ENCODE assay signal across 24 mouse cellular contexts in genomic region chr9:120677216-120677615, GRCm38 (mm10).
DNase-seq lines count a peak whose midpoint lies in the region; ATAC-seq and TF ChIP-seq lines count a peak whose summit lies in the region.
"Had no signal": no experiment of that assay in that cellular context is flagged by ENCODE, and none has a peak within 500 bp of the region (broad histone marks: within the 10 kb centered on the region; RNA-seq: fewer than 3 reads in every experiment).

No protein-coding gene starts in this region.

- H3K27me3 ChIP-seq in forebrain, embryonic 11.5 days (ENCODE audit: control insufficient read depth, insufficient read depth, low read length): peaks cover 2% of the 10 kb centered on the region; the same call in 1 of the 2 replicates
- H3K27me3 ChIP-seq in forebrain, embryonic 12.5 days: peaks cover 17% of the 10 kb centered on the region
- H3K27me3 ChIP-seq in kidney, adult 2 months (replicated peaks; ENCODE audit: control insufficient read depth, insufficient read depth, low read length): no peaks in the 10 kb centered on the region

- peak; percentile 53 for DNase-seq in forebrain, embryonic 11.5 days (ENCODE audit: low spot score)
- DNase-seq in kidney, adult 2 months: no peak
- DNase-seq in kidney, adult 18-20 months: no peak
- peak; percentile 39 for DNase-seq in retina, postnatal 1 day
- DNase-seq in retina, embryonic 14.5 days (ENCODE audit: low spot score): no peak
- DNase-seq in layer of hippocampus, adult 18-20 months (ENCODE audit: low spot score in 2 of 2): no peak
- DNase-seq: adrenal gland, postnatal 14 days; cerebellum, adult 11 months; cerebellum, adult 9-11 months; heart, postnatal 14 days; lung, adult 18-20 months; lung, postnatal 10 days; right cerebral cortex, postnatal 14 days; thymus, adult 2 months; thymus, postnatal 4 days had no signal

- H3K27ac ChIP-seq in forebrain, embryonic 11.5 days (ENCODE audit: low read depth, low read length): no peak overlapping the region
- no peak overlapping the region for H3K27ac ChIP-seq in forebrain, embryonic 12.5 days
- H3K27ac ChIP-seq in kidney, adult 2 months (ENCODE audit: insufficient read depth, low read depth, low read length): peak overlapping the region; percentile 47; the same call in 1 of the 2 replicates
- H3K27ac ChIP-seq: embryonic facial prominence, embryonic 13.5 days; heart, embryonic 13.5 days; kidney, postnatal 0 days; layer of hippocampus, adult 2 months; limb, embryonic 12.5 days; liver, embryonic 12.5 days; stomach, postnatal 0 days had no signal

- ATAC-seq in forebrain, embryonic 11.5 days (replicated peaks; ENCODE audit: low FRiP score): 0 out of 2 replicates have a peak, but pooled peaks have one; percentile 40
- no peak for ATAC-seq in forebrain, embryonic 12.5 days (ENCODE audit: low FRiP score)
- ATAC-seq: liver, embryonic 12.5 days had no signal

- no peak for TF ChIP-seq POLR2A in kidney, adult 2 months (IDR thresholded peaks at IDR 0.05; ENCODE audit: low read depth, low read length)

- H3K36me3 ChIP-seq in forebrain, embryonic 11.5 days (ENCODE audit: control insufficient read depth, insufficient read depth, low read length): no peaks in the 10 kb centered on the region
- H3K36me3 ChIP-seq in forebrain, embryonic 12.5 days (replicated peaks): no peaks in the 10 kb centered on the region
- H3K36me3 ChIP-seq in kidney, adult 2 months (ENCODE audit: control insufficient read depth, insufficient read depth, low read length): no peaks in the 10 kb centered on the region
- H3K36me3 ChIP-seq: embryonic facial prominence, embryonic 13.5 days; heart, embryonic 13.5 days; limb, embryonic 12.5 days; liver, embryonic 12.5 days had no signal

- TF ChIP-seq CTCF in kidney, adult 2 months (conservative IDR thresholded peaks at IDR 0.05; ENCODE audit: insufficient read depth, insufficient read length, low read depth, low read length): no peak

- 67% methylated on average over 5 of the region's 5 CpGs for WGBS in forebrain, embryonic 11.5 days
- 79% methylated on average over 5 of the region's 5 CpGs for WGBS in forebrain, embryonic 12.5 days
- 50% methylated on average over 5 of the region's 5 CpGs for WGBS in kidney, adult 2 months

- no peak overlapping the region for H3K4me3 ChIP-seq in forebrain, embryonic 11.5 days (ENCODE audit: low read depth, low read length)
- H3K4me3 ChIP-seq in forebrain, embryonic 12.5 days (replicated peaks): no peak overlapping the region
- H3K4me3 ChIP-seq in kidney, adult 2 months (ENCODE audit: insufficient read depth, low read depth, low read length): no peak overlapping the region
- H3K4me3 ChIP-seq: embryonic facial prominence, embryonic 13.5 days; erythroblast, embryonic 14.5 days; heart, embryonic 13.5 days; layer of hippocampus, adult 2 months; limb, embryonic 12.5 days; liver, embryonic 12.5 days had no signal

- H3K4me2 ChIP-seq in forebrain, embryonic 11.5 days (ENCODE audit: low read depth, low read length, severe bottlenecking): no peak overlapping the region
- H3K4me2 ChIP-seq in forebrain, embryonic 12.5 days: no peak overlapping the region
- H3K4me2 ChIP-seq: heart, embryonic 13.5 days; liver, embryonic 12.5 days had no signal

- H3K4me1 ChIP-seq in forebrain, embryonic 11.5 days (replicated peaks; ENCODE audit: control insufficient read depth, insufficient read depth, low read length): peaks cover 17% of the 10 kb centered on the region
- peaks cover 60% of the 10 kb centered on the region for H3K4me1 ChIP-seq in forebrain, embryonic 12.5 days
- H3K4me1 ChIP-seq in kidney, adult 2 months (ENCODE audit: control insufficient read depth, insufficient read depth, low read length): peaks cover 19% of the 10 kb centered on the region

- no peaks in the 10 kb centered on the region for H3K9me3 ChIP-seq in forebrain, embryonic 11.5 days (ENCODE audit: control insufficient read depth, low read length)
- H3K9me3 ChIP-seq in forebrain, embryonic 12.5 days: no peaks in the 10 kb centered on the region
- H3K9me3 ChIP-seq: embryonic facial prominence, embryonic 13.5 days; heart, embryonic 13.5 days; limb, embryonic 12.5 days; liver, embryonic 12.5 days had no signal

- no peak overlapping the region for H3K9ac ChIP-seq in forebrain, embryonic 11.5 days (ENCODE audit: low read length)
- H3K9ac ChIP-seq in forebrain, embryonic 12.5 days: no peak overlapping the region
- H3K9ac ChIP-seq: embryonic facial prominence, embryonic 13.5 days; heart, embryonic 13.5 days; limb, embryonic 12.5 days; liver, embryonic 12.5 days had no signal

Comparison
In these comparisons a context has a peak if more than half of its experiments do, and no peak if none do; other contexts are left out.
1. DNase-seq: peak in forebrain, embryonic 11.5 days (single experiment) and retina, postnatal 1 day (single experiment); none in kidney, adult 2 months (single experiment), kidney, adult 18-20 months (single experiment), retina, embryonic 14.5 days (single experiment) and layer of hippocampus, adult 18-20 months (0 of 2).